Mouse (Mus musculus) midbrain, embryonic 14.5 days (tissue): Measurements from ENCODE around the gene Gm21981. TPM values are rescaled to one million over a fixed set of nuclear protein-coding genes. Genes with fewer than 3 reads are reported as not detected.
A peak's percentile ranks its signal among the peaks of the same experiment; 100 is the strongest.

ENCODE experiments used
- ATAC-seq: fragments of 200-750 bp; cut with Nextera tagmentation; 2 replicates; pipeline ENCODE4 v1.8.0; 2017; ENCODE audit warnings: moderate number of reproducible peaks, moderate library complexity; ENCODE audit not compliant: low FRiP score, low TSS enrichment
- DNase-seq: peaks from one replicate; pipeline ENCODE4 v3.0.0-alpha.2; 2015
- H3K27ac ChIP-seq: fragments of 300-500 bp; sonication (generic); replicated peaks from 2 replicates; pipeline ENCODE4 v1.5.1; 2014; ENCODE audit warnings: mild to moderate bottlenecking, low read depth, low read length, moderate library complexity
- H3K27me3 ChIP-seq: fragments of 300-500 bp; sonication (generic); 2 replicates; pipeline ENCODE4 v1.6.1; 2014; ENCODE audit warnings: low read length, control low read depth, mixed read lengths; ENCODE audit not compliant: control insufficient read depth, insufficient read depth
- H3K36me3 ChIP-seq: fragments of 300-500 bp; sonication (generic); 2 replicates; pipeline ENCODE4 v1.6.1; 2014; ENCODE audit warnings: low read length, control low read depth; ENCODE audit not compliant: control insufficient read depth, insufficient read depth
- H3K4me1 ChIP-seq: fragments of 300-500 bp; sonication (generic); 2 replicates; pipeline ENCODE4 v1.6.1; 2014; ENCODE audit warnings: mild to moderate bottlenecking, antibody characterized with exemption, low read length, control low read depth; ENCODE audit not compliant: control insufficient read depth, insufficient read depth
- H3K4me2 ChIP-seq: fragments of 300-500 bp; sonication (generic); 2 replicates; pipeline ENCODE4 v1.6.1; 2014; ENCODE audit warnings: mild to moderate bottlenecking, low read length, moderate library complexity
- H3K4me3 ChIP-seq: fragments of 300-500 bp; sonication (generic); replicated peaks from 2 replicates; pipeline ENCODE4 v1.5.1; 2014; ENCODE audit warnings: low read depth, low read length
- H3K9ac ChIP-seq: fragments of 300-500 bp; sonication (generic); replicated peaks from 2 replicates; pipeline ENCODE4 v1.6.1; 2014; ENCODE audit warnings: mild to moderate bottlenecking, low read length, moderate library complexity
- H3K9me3 ChIP-seq: fragments of 300-500 bp; sonication (generic); 2 replicates; pipeline ENCODE4 v1.6.1; 2016; ENCODE audit warnings: low read length, control low read depth, mixed read lengths; ENCODE audit not compliant: control insufficient read depth
- WGBS: fragments of 180-500 bp; shearing (Covaris S2); extraction: QIAGEN DNeasy Blood & Tissue Kit; methylation state at CpG from one replicate; pipeline ENCODE4 v1.1.7; 2014; 5-methylcytosine and 5-hydroxymethylcytosine counted together
- polyA plus RNA-seq: library from polyadenylated mRNA; unstranded; fragments of >200 nt; fragmentation: Nextera tagmentation; extraction: Ambion mirVana; gene quantifications from 2 replicates; pipeline ENCODE4 v1.2.1, GENCODE M21; 2014

Gene Gm21981
- polyA plus RNA-seq, 1 experiment from 2014 or later = 5.4 TPM

GRCm38 (mm10) chr17:47730633-47731575 is 36.6 kb upstream of the Gm21981 start:
- no peak for DNase-seq
- WGBS = 45% methylated on average over 24 of the region's 24 CpGs
- H3K4me2 ChIP-seq = no peak overlapping the region

DNA sequence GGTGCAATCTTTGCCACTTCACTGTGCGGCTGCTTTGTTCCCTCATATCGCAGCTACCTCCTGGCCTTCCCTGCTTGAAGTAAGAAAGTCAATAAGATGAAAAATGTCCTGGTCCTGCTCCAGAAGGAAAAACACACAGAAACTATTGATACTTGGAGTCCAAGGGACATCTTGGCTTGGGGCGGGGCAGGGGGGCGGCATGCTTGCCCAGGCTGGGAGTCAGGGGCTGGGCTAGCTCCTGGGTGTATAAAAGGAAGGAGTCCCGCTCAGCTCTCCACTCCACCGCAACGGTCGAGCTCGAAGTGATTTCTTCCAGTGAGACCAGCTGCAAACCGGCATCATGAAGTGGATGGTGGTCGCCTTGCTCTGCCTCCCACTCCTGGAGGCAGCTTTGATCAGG is 32.3 kb upstream of the Gm21981 start, which contains the start of gene Pgc:
Gene Pgc, plus strand, starts transcription at position 277 of the 400 bp plus-strand sequence.
- no peaks in the 10 kb centered on the region for H3K36me3 ChIP-seq
- no peak for DNase-seq
- WGBS = 82% methylated on average over 11 of the region's 11 CpGs

More at GRCm38 (mm10) chr17:47730633-47731575, 36.6 kb upstream of the Gm21981 start:
- Histone ChIP-seq H3K27me3 (no peaks in the 10 kb centered on the region), H3K4me1 (no peaks in the 10 kb centered on the region), H3K9ac (no peak overlapping the region), H3K36me3 (no peaks in the 10 kb centered on the region), H3K4me3 (no peak overlapping the region), H3K27ac (no peak overlapping the region), H3K9me3 (no peaks in the 10 kb centered on the region)
- ATAC-seq = no peak

DNA sequence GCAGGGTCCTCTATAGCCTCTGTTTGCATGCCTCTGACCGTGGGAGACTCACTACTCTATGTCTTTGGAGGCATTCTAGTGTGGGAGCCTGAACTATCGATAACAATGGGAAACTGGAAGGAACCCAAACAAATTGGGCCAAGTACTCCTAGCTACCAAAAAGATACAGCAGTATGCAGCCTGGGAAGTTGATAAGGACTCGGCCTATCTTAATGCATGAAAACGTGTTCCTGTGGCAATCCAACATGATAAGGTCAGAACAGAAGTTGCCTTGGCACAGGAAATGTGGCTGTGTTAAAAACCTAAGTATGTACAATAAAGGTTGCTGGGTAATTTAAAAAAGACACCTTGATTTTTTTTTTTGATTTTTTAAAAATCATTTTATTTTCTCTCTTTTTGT is 26.9 kb upstream of the Gm21981 start:
- Histone ChIP-seq H3K9me3 (no peaks in the 10 kb centered on the region), H3K27me3 (no peaks in the 10 kb centered on the region), H3K4me3 (no peak overlapping the region), H3K36me3 (no peaks in the 10 kb centered on the region), H3K27ac (no peak overlapping the region), H3K4me2 (no peak overlapping the region), H3K9ac (no peak overlapping the region), H3K4me1 (no peaks in the 10 kb centered on the region)
- WGBS = 89% methylated on average over 4 of the region's 4 CpGs
- DNase-seq (no peak), ATAC-seq (no peak)

More for the DNA sequence above, 32.3 kb upstream of the Gm21981 start, which contains the start of gene Pgc:
- H3K4me3 ChIP-seq = no peak within 1 kb of the TSS
- no peaks in the 10 kb centered on the region for H3K9me3 ChIP-seq
- no peak within 1 kb of the TSS for H3K9ac ChIP-seq
- no peak within 1 kb of the TSS for H3K4me2 ChIP-seq
- no peaks in the 10 kb centered on the region for H3K27me3 ChIP-seq
- H3K4me1 ChIP-seq = no peaks in the 10 kb centered on the region
- no peak within 1 kb of the TSS for H3K27ac ChIP-seq
- ATAC-seq = no peak

DNA sequence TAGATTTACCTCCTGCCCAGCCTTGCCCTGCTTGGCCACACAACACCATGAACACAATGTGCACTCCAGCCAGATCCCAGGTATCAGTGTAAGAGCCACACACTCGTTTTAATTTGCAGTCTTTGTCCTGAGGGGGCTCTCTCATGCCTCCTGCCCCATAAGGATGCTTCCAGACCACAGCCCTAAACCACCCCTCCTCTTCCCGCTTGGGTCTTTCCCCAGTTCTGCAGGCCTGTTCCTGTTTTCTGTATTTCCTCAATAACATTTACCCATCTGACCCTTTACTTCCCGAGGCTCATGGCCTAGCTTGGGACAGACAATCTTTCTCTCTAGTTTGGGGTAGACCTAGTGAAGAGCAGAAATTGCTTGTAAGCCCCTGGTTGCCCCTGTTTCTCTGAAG is 20.8 kb upstream of the Gm21981 start:
- DNase-seq (no peak), ATAC-seq (no peak)
- 67% methylated on average over 3 of the region's 3 CpGs for WGBS
- Histone ChIP-seq H3K4me1 (no peaks in the 10 kb centered on the region), H3K4me2 (no peak overlapping the region), H3K27ac (no peak overlapping the region), H3K9ac (no peak overlapping the region), H3K27me3 (no peaks in the 10 kb centered on the region), H3K9me3 (no peaks in the 10 kb centered on the region), H3K36me3 (no peaks in the 10 kb centered on the region), H3K4me3 (no peak overlapping the region)

- peak; percentile 27 for DNase-seq
- WGBS = 49% methylated on average over 17 of the region's 22 CpGs
- H3K4me3 ChIP-seq = no peak overlapping the region
- no peak overlapping the region; the same call in 1 of the 2 replicates for H3K27ac ChIP-seq
- H3K4me1 ChIP-seq = no peaks in the 10 kb centered on the region
- H3K4me2 ChIP-seq = peak overlapping the region; percentile 12; the same call in 1 of the 2 replicates
- no peak overlapping the region for H3K9ac ChIP-seq
- no peaks in the 10 kb centered on the region for H3K36me3 ChIP-seq
- ATAC-seq = no peak
- no peaks in the 10 kb centered on the region for H3K27me3 ChIP-seq
- no peaks in the 10 kb centered on the region for H3K9me3 ChIP-seq
Measured at GRCm38 (mm10) chr17:47712889-47713571, 18.8 kb upstream of the Gm21981 start.

GRCm38 (mm10) chr17:47711883-47712282 is 17.6 kb upstream of the Gm21981 start:
- Histone ChIP-seq H3K9me3 (no peaks in the 10 kb centered on the region), H3K4me3 (no peak overlapping the region), H3K27me3 (no peaks in the 10 kb centered on the region), H3K36me3 (no peaks in the 10 kb centered on the region), H3K4me2 (no peak overlapping the region), H3K27ac (no peak overlapping the region), H3K4me1 (no peaks in the 10 kb centered on the region), H3K9ac (no peak overlapping the region)
- 71% methylated on average over 6 of the region's 6 CpGs for WGBS
- no peak for DNase-seq
- no peak for ATAC-seq

DNA sequence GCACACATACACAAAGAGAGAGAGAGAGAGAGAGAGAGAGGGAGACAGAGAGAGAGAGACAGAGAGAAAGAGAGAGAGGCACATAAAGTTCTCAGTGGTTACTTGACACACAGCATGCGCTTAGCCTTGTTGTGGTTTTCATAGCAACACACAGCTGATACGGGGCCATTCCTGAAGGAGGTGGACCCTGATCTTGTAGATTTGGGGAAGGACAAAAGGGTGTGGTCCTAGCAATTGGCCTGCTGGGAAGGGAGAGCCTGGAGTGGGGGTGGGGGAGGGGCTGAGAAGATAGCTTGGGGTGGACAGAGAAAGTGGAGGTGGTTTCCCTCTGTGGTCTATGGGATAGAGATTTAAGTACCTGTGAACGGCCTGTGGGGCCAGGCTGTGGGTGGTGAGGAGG is 15.8 kb upstream of the Gm21981 start:
- H3K9ac ChIP-seq = no peak overlapping the region
- no peaks in the 10 kb centered on the region for H3K27me3 ChIP-seq
- H3K27ac ChIP-seq = no peak overlapping the region
- peaks cover 2% of the 10 kb centered on the region; the same call in 1 of the 2 replicates for H3K36me3 ChIP-seq
- no peak overlapping the region for H3K4me2 ChIP-seq
- no peaks in the 10 kb centered on the region for H3K4me1 ChIP-seq
- ATAC-seq (no peak), DNase-seq (no peak)
- WGBS = 83% methylated on average over 3 of the region's 3 CpGs
- H3K4me3 ChIP-seq = no peak overlapping the region
- H3K9me3 ChIP-seq = no peaks in the 10 kb centered on the region

DNA sequence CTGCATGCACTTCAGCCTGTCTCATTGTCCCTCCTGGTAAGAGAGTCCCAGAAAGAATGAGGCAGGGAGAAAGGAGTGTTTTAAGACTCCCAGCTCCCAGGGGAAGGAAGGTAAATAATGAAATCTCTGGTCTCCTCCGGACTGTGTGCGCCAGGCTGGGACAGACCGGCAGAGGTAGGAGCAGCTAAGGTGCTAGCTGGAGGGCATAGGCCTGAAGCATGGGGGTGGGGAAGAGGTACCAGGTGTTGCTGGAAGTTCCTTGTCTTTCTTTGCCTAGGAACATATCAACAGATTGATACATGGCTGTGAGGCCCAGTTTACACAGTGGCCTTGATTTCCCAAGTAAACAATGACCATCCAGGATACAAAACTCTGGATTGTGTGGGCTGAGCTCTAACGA is 14.7 kb upstream of the Gm21981 start:
- Histone ChIP-seq H3K4me2 (no peak overlapping the region), H3K9ac (no peak overlapping the region), H3K9me3 (no peaks in the 10 kb centered on the region), H3K4me1 (no peaks in the 10 kb centered on the region), H3K4me3 (no peak overlapping the region), H3K27ac (no peak overlapping the region), H3K36me3 (peaks cover 7% of the 10 kb centered on the region), H3K27me3 (no peaks in the 10 kb centered on the region)
- no peak for ATAC-seq
- WGBS = 80% methylated on average over 4 of the region's 4 CpGs
- no peak for DNase-seq
